Mouse (Mus musculus): Measurements from ENCODE around the gene Smim14.
"Not testable (repeated sequence)": the region's sequence is repeated elsewhere in the genome, so short reads cannot be mapped to it uniquely, and the experiment has no call there.

DNA sequence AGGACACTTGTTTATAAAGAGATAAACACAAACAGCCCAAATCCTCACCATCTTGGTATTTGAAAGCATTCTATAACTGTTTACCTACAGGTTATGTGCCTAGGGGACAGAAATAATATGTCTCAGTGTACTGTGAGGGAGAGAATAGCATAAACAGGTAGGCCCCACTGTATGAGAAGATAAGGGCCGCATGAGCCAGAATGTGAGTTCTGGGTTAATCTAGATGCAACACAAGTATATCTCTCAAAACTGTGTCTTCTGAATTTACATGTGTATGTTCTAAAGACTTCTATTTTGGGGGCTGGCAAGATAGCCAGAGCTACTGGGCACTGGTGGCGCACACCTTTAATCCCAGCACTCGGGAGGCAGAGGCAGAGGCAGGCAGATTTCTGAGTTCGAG, 60.2 kb downstream of the Smim14 start:
- TF ChIP-seq CTCF (IDR thresholded peaks at IDR 0.05; ENCODE audit: control insufficient read depth, insufficient read depth, low read length); POLR2A (IDR thresholded peaks at IDR 0.05; ENCODE audit: borderline replicate concordance, control insufficient read depth, low read depth, low read length): not testable (repeated sequence)
